Mouse (Mus musculus) embryonic facial prominence, embryonic 13.5 days (tissue): ENCODE measurements around the gene Kcnn3. TPM values are rescaled to one million over a fixed set of nuclear protein-coding genes. Genes with fewer than 3 reads are reported as not detected.
A peak's percentile ranks its signal among the peaks of the same experiment; 100 is the strongest.

Experiments
- ATAC-seq: fragments of 200-750 bp; cut with Nextera tagmentation; 2 replicates; pipeline ENCODE4 v1.8.0; 2017; ENCODE audit warnings: low read depth; ENCODE audit not compliant: insufficient number of reproducible peaks, insufficient read depth, low FRiP score, low TSS enrichment
- H3K27ac ChIP-seq: fragments of 300-500 bp; sonication (generic); 2 replicates; pipeline ENCODE4 v1.5.1; 2015; ENCODE audit warnings: moderate library complexity, mild to moderate bottlenecking, inconsistent platforms
- H3K27me3 ChIP-seq: fragments of 300-500 bp; sonication (generic); 2 replicates; pipeline ENCODE4 v1.6.1; 2015; ENCODE audit warnings: mild to moderate bottlenecking, inconsistent platforms
- H3K36me3 ChIP-seq: fragments of 300-500 bp; sonication (generic); 2 replicates; pipeline ENCODE4 v1.6.1; 2015; ENCODE audit warnings: mild to moderate bottlenecking, inconsistent platforms
- H3K4me1 ChIP-seq: fragments of 300-500 bp; sonication (generic); 2 replicates; pipeline ENCODE4 v1.6.1; 2015; ENCODE audit warnings: inconsistent platforms
- H3K4me2 ChIP-seq: fragments of 300-500 bp; sonication (generic); 2 replicates; pipeline ENCODE4 v1.6.1; 2015; ENCODE audit warnings: moderate library complexity, mild to moderate bottlenecking, inconsistent platforms
- H3K4me3 ChIP-seq: fragments of 300-500 bp; sonication (generic); 2 replicates; pipeline ENCODE4 v1.5.1; 2015; ENCODE audit warnings: mild to moderate bottlenecking, inconsistent platforms
- H3K9ac ChIP-seq: fragments of 300-500 bp; sonication (generic); 2 replicates; pipeline ENCODE4 v1.6.1; 2015; ENCODE audit warnings: mild to moderate bottlenecking, inconsistent platforms
- H3K9me3 ChIP-seq: fragments of 300-500 bp; sonication (generic); 2 replicates; pipeline ENCODE4 v1.6.1; 2016; ENCODE audit warnings: inconsistent platforms
- WGBS: fragments of 180-500 bp; shearing (Covaris S2); methylation state at CpG from one replicate; pipeline ENCODE4 v1.1.7; 2015; ENCODE audit warnings: mixed read lengths; 5-methylcytosine and 5-hydroxymethylcytosine counted together
- polyA plus RNA-seq: library from polyadenylated mRNA; unstranded; fragments of >200 nt; fragmentation: Nextera tagmentation; extraction: Ambion mirVana; gene quantifications from 2 replicates; pipeline ENCODE4 v1.2.1, GENCODE M21; 2015

Kcnn3 gene
- polyA plus RNA-seq, 1 experiment from 2014 or later: 1.5 TPM

DNA sequence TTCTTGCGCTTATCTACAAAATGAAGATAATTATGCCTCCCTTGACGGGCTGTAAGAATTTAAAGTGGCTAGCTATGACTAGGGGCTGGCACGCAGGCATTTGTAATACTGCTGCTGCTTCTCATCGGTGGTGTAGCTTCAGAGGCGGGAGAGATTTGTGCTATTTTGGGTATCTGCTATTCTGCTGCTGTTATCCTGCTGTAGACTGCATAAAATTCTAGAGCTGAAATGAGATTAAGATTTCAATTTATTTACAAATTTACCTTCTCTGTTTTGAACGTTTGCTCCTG is 195.9 kb downstream of the Kcnn3 start:
- Histone ChIP-seq H3K27ac (no peak overlapping the region), H3K4me2 (peak overlapping the region; percentile 91), H3K9me3 (no peaks in the 10 kb centered on the region), H3K9ac (peak overlapping the region; percentile 91), H3K36me3 (no peaks in the 10 kb centered on the region), H3K27me3 (peaks cover 7% of the 10 kb centered on the region; the same call in 1 of the 2 replicates), H3K4me1 (peaks cover 11% of the 10 kb centered on the region), H3K4me3 (peak overlapping the region; percentile 76)
- WGBS: 58% methylated on average over 6 of the region's 6 CpGs
- ATAC-seq: no peak

DNA sequence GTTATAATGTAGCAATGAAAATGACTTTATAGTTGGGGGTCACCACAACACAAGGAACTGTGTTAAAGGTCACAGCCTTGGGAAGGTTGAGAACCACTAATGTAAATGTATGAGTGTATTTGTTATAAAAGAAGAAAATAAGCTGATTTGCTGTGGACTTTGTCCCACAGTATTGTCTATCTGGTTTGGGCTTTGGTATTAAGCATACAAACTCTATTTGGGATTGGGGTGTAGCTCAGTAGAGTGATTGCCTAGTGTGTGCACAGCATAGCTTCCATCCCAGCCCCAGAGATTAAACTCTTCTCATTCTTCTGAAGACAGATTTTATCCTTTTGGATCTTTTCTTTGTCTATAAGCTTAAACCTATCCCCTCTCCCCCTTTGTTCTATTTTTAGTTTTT is 202.1 kb downstream of the Kcnn3 start:
- Histone ChIP-seq H3K9ac (no peak overlapping the region), H3K27ac (no peak overlapping the region), H3K4me3 (no peak overlapping the region), H3K9me3 (no peaks in the 10 kb centered on the region), H3K4me1 (peaks cover 7% of the 10 kb centered on the region), H3K4me2 (no peak overlapping the region), H3K27me3 (no peaks in the 10 kb centered on the region), H3K36me3 (no peaks in the 10 kb centered on the region)
- ATAC-seq: no peak

DNA sequence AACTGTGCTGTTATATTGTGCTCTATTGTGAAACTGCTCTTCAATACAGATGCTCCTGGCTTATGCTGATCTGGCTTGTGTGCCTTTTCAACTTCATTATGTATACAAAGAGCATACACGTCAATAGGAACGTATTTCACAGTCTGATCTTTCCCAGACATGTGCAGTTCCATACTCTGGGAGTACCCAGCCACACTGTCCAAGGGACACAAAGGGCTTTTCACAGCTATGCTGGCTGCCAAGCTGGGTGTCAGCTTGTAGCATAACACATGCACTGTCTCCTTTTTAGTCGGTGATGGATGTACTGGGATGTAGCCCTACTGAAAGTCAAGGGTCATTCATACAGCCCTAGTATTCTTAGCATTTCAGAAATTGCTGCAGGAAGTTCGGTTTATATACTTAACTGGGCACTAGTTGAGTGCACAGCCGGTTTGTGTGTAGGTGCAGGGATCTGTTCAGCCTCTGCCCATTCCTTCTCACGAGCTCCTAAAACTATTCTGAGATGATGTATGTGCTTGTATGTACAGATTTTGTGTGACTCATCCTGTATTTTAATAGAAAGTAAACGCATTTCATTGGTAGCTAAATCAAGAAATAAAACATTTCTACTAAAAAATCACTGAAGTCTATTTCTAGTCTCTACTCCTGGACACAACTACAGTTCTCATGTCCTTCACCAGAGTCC is 203.6 kb downstream of the Kcnn3 start:
- H3K36me3 ChIP-seq: no peaks in the 10 kb centered on the region
- H3K27me3 ChIP-seq: no peaks in the 10 kb centered on the region
- no peak overlapping the region for H3K4me2 ChIP-seq
- 65% methylated on average over 7 of the region's 7 CpGs for WGBS
- H3K27ac ChIP-seq: no peak overlapping the region
- peaks cover 7% of the 10 kb centered on the region for H3K4me1 ChIP-seq
- H3K4me3 ChIP-seq: no peak overlapping the region
- no peaks in the 10 kb centered on the region for H3K9me3 ChIP-seq
- no peak overlapping the region for H3K9ac ChIP-seq
- ATAC-seq: no peak

Other genes with a start within 250 kb of the Kcnn3 start
- gene Slc50a1, start 249.6 kb upstream of the Kcnn3 start, polyA plus RNA-seq: 67.4 and 68.6 TPM in 2 replicates
- gene Efna1, start 239.0 kb upstream of the Kcnn3 start, polyA plus RNA-seq: 40.7 and 43.1 TPM in 2 replicates
- gene Efna3, start 197.2 kb upstream of the Kcnn3 start, polyA plus RNA-seq: 22.6 and 26.6 TPM in 2 replicates
- 46.5 and 50.1 TPM in 2 replicates for gene Efna4, start 182.1 kb upstream of the Kcnn3 start, polyA plus RNA-seq
- 50.8 and 52.6 TPM in 2 replicates for gene Adam15, start 170.2 kb upstream of the Kcnn3 start, polyA plus RNA-seq
- 0.18 and 0.38 TPM in 2 replicates for gene Dcst2, start 158.2 kb upstream of the Kcnn3 start, polyA plus RNA-seq
- 0.44 and 0.85 TPM in 2 replicates for gene Dcst1, start 154.9 kb upstream of the Kcnn3 start, polyA plus RNA-seq
- gene Zbtb7b, start 125.4 kb upstream of the Kcnn3 start, polyA plus RNA-seq: 1.7 and 2.1 TPM in 2 replicates
- gene Lenep, start 117.4 kb upstream of the Kcnn3 start, polyA plus RNA-seq: not detected in 2 replicates
- 29.4 and 29.5 TPM in 2 replicates for gene Flad1, start 108.3 kb upstream of the Kcnn3 start, polyA plus RNA-seq
- 513 and 525 TPM in 2 replicates for gene Cks1b, start 101.8 kb upstream of the Kcnn3 start, polyA plus RNA-seq
- 91.4 and 93.3 TPM in 2 replicates for gene Shc1, start 101.7 kb upstream of the Kcnn3 start, polyA plus RNA-seq
- 47.8 and 50.5 TPM in 2 replicates for gene Pygo2, start 90.0 kb upstream of the Kcnn3 start, polyA plus RNA-seq
- 25.2 and 27.7 TPM in 2 replicates for gene Pbxip1, start 83.5 kb upstream of the Kcnn3 start, polyA plus RNA-seq
- gene Pmvk, start 65.6 kb upstream of the Kcnn3 start, polyA plus RNA-seq: 49.3 and 57.5 TPM in 2 replicates
- gene Adar, start 194.9 kb downstream of the Kcnn3 start, polyA plus RNA-seq: 11.8 and 12.8 TPM in 2 replicates
- 1.1 and 1.3 TPM in 2 replicates for gene Chrnb2, start 244.5 kb downstream of the Kcnn3 start, polyA plus RNA-seq